Mouse (Mus musculus) cortical plate, adult 2 months (tissue): Measurements from ENCODE around the gene Iqce.

Source experiments
- CTCF ChIP-seq: fragments of 200-500 bp; IDR thresholded peaks from 2 replicates; pipeline ENCODE4 v1.5.1; 2011; ENCODE audit warnings: mild to moderate bottlenecking, control low read depth, low read length; ENCODE audit not compliant: insufficient read depth; ENCODE audit errors: extremely low read depth
- POLR2A ChIP-seq: fragments of 200-500 bp; IDR thresholded peaks from 2 replicates; pipeline ENCODE4 v1.6.1; 2011; ENCODE audit warnings: mild to moderate bottlenecking, low read length, control low read depth; ENCODE audit not compliant: insufficient read depth; ENCODE audit errors: extremely low read depth

DNA sequence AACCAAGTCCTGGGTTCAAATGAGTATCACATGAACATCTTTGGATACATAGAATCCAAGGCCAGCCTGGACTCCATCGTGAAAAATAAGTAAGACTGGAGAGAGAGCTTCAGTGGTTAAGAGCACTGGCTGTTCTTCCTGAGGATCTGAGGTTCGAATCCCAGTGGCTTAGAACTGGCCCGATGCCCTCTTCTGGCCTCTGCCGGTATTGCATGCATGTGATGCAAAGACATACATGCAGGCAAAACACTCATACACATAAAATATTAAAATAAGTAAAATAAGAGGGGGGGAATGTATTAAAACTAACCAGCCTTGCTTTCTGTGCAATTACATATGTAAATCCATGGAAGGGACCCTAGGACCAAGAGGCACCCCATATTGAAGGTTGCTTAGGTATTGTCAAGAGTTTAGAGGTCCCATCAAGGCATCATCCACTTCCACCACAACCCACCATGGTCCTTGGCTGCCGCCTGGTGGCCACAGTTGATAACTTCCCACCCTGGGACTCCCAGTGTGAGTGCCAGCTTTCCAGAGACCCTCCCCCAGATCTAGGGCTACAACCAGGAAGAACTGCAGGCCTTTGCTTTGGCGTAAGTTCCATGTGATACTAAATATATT lies 82.9 kb downstream of the Iqce start:
- TF ChIP-seq POLR2A (no peak), CTCF (peak; percentile 85)
